Mouse (Mus musculus): ENCODE measurements around the gene Aldh3b1.
A peak's percentile ranks its signal among the peaks of the same experiment; 100 is the strongest.
"Not testable (repeated sequence)": the region's sequence is repeated elsewhere in the genome, so short reads cannot be mapped to it uniquely, and the experiment has no call there.

Aldh3b1 gene

DNA sequence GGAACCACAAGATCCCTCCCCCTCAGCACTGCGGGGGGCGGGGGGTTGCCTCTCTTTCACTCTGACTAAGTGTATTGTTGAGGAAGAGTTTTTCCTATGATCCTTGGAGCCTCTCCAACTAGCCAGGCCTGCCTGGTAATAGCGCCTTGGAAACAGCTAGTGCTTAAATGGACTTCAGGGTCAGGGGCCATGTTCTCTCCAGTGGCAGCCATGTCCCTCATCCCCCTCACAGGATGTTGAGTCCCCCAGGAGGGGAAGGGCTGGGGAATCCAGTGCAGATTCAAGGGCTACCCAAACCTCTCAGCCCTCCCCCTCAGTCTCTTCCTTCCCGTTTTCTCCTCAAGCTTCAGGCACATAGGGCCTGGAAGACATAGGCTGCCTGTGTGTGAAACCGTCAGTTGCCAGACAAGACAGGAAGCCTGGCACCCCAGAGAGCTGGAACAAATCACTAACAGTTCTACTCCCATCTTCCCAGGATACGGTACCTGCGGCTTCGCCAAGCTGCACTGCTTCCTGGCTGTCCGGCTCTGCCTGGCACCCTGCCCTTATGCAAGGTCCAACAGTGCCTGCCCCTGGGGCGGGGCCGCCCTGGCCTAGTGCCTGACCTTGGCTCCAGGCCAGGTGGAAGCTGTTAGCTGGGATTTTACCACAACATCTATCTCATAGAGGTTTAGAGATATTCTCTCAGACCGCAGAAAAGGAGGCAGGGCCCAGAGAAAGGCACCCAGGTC, at the start of gene Aldh3b1:
TSS of gene Aldh3b1 (minus strand) at position 598 of the 731 bp plus-strand sequence.
- DNase-seq (ENCODE audit: low read depth, low spot score): no peak

DNA sequence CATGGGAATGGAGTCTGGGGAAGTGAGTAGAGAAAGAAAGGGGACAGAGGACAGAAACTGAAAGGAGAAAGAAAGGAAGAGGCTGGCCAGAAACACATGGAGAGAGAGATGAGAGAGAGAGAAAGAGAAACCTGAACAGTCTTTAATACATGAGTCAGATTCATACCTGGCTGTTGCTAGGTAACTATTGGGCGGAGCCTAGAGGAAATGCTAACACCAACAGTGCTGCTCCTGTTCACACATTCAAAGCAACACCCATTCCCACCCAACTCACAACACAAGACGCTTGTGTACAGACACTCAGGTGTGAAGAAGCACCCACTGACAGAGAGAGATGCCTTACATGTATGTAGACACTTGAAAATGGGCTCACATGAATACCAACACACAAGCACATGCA, 46.3 kb upstream of the Aldh3b1 start:
- no peak for DNase-seq (ENCODE audit: low read depth, low spot score)

DNA sequence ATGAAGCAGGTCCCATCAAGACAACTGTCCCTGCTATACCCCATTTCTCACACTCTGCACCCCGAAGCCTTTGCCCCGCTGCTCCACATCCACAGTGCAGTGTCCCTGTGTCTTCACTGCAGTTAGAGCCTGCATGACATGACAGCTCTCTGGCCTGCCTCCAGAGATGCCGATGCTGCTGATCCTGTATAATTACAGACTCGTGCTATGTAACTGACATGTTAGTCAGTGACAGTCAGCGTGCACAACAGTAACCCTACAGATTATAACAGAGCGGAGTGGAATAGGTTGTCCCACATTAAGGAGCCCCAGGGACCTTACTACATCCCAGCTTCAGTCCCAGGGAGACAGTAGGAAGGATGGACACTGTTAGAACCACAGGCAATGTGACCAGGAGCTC, 45.0 kb upstream of the Aldh3b1 start:
- not testable (repeated sequence) for DNase-seq (ENCODE audit: low read depth, low spot score)

DNA sequence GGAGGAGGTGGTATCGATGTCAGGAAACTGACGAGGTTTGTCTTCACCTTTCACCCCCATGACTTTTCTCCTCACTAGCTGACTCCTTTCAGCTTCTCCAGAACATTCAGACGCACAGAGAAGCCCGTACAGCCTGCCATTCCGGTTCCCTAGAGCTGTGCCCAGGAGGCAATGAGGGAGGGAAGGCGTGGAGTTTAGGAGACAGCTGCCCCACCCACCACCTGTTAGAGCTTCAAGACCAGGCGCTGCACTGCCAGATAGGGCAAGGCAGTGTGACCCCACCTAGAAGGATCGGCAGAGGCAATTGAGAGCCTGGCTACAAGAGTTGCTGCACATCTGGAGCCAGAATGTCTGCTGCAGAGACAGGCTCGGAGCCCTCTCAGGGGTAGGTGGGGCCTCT, 42.6 kb upstream of the Aldh3b1 start, which contains the start of gene Aldh3b2:
TSS of gene Aldh3b2 (plus strand) at position 100 of the 400 bp plus-strand sequence.
- peak; percentile 40 for DNase-seq (ENCODE audit: low read depth, low spot score)

DNA sequence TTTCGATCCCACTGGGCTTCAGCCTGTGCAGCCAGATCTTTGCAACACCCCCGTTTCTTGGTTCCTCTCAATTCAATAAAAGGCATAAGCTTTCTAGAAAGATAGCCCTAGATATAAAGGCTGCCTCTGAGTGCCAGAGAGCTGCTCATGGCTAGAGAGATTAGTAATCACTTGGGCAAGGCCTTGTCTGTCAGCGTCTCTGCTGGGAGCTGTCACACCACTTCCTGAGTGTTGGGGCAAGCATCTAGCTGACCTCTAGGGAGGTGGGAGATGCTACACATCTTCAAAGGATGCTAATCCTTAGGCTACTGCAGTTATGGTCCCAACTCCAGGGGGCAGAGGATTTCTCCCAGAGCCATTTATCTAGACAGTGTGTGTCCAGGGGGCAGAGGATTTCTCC, 37.6 kb upstream of the Aldh3b1 start:
- DNase-seq (ENCODE audit: low read depth, low spot score): no peak

DNA sequence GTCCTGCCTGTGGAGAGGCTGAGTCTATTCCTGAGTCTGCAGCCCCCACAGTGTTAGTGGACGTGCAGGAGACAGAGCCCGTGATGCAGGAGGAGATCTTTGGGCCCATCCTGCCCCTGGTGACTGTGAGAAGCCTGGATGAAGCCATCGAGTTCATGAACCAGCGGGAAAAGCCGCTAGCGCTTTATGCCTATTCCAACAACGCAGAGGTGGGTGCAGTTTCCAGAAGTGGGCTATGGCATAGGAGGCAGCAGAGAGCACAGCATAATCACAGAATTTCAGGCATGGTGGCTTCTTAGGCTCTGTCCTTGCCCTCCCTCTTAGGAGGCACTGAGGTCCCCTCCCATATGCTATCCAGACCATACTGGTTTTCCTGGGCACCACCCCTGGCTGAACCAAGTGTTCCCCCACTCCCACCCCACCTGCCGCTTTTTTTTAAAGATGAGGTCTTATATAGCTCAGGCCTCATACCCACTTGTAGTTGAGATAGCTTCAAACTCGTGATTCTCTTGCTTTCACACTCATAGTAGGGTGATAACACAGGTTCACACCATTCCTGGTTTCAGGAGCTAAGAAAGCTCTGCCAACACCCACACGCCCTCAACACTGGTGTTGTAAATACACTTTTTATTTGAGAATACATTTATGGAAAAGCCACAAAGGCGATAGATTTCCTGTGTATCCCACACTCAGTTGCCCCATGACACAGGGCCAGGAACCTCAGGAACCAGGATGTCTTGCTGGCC, 36.9 kb upstream of the Aldh3b1 start:
- no peak for DNase-seq (ENCODE audit: low read depth, low spot score)

DNA sequence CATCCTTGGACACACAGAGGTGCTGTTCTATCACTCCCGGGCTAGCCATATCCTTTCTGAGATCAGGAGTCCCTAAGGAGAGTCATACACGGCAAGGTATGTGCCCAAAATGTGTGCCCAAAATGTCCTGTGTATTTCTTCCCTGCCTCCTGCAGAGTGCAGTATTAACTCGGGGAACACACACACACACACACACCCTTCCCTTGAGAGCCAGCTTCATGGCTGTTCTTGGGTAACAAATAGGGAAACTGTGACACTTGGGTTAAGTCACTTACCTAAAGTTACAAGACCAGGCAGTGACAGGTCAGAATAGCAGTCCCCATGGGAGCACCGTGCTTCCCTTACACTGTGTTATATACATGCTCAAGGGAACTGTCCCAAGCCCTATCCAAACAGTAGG, 34.4 kb upstream of the Aldh3b1 start:
- no peak for DNase-seq (ENCODE audit: low read depth, low spot score)

DNA sequence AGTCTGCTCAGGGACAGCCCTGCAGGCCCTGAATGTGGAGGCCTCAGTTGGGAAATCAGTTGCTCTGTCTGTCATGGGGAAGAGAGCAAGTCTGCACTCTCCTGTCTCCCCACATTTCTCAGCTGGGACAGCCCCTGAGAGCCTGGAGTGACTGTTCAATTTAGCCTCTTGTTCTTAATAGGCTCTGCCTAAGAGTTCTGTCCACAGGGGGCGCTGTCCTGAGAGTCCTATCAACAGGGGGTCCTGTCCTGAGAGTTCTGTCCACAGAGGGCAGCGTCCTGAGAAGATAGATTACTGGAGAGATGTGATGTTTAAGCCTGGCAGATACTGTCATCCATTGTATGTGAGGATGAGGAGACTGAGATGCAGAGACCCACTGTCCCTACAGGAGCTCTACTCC, 32.9 kb upstream of the Aldh3b1 start:
- DNase-seq (ENCODE audit: low read depth, low spot score): no peak

DNA sequence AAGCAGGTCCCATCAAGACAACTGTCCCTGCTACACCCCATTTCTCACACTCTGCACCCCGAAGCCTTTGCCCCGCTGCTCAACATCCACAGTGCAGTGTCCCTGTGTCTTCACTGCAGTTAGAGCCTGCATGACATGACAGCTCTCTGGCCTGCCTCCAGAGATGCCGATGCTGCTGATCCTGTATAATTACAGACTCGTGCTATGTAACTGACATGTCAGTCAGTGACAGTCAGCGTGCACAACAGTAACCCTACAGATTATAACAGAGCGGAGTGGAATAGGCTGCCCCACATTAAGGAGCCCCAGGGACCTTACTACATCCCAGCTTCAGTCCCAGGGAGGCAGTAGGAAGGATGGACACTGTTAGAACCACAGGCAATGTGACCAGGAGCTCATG, 32.2 kb upstream of the Aldh3b1 start:
- DNase-seq (ENCODE audit: low read depth, low spot score): not testable (repeated sequence)

DNA sequence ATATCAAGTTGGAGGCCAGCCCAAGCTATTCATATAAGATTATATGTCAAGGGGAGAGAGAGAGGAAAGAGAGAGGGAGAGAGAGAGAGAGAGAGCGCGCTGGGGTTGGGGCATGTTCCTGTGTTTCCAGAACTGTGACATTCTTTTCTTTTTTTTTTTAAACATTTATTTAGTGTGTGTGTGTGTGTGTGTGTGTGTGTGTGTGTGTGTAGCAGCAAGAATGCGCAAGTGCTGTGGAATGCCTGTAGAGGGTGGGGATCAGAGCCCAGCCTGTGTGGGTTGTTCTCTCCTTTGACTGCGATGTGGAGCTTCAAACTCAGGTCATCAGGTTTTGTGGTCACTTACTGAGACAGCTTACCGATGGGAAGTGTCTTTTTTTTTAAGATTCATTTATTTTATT, 30.6 kb upstream of the Aldh3b1 start:
- DNase-seq (ENCODE audit: low read depth, low spot score): no peak

DNA sequence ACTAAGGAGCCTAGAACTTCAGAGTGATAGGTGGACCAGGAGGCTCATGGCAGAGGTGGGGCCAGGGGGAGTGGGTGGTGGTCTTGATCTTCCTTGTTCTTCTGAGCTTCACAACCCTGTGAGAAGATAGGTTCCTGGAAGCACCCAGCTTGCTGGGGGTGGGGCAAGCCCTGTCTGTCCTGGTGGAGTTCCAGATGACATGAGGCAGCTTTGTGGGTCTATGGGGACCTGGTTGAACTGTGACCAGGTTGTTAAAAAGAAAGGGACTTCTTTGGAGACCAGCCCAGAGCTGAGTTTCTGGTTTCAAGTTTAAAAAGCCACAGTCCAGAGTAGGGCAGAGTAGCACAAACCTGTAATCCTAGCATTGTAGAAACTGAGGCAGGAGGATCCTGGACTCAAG, 29.4 kb upstream of the Aldh3b1 start:
- no peak for DNase-seq (ENCODE audit: low read depth, low spot score)

DNA sequence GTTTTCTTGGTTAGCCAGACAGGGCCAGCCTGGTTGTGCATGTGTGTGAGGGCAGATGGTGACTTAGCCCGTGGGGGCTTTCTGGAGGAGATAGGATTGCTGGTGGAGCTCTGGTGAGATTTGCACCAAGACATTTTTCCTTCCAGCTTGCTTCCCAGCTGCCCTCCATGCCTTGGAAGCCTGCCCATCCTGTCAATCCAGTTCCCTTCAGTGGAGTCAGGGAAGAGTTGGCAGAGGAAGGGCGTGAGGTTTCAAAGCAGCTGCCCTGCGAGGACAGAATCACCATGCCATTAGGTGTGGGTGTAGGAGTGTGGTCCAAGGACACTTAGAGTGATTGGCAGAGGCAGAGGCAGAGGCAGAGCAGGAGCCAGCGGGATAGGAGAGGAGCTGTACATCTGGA, 28.9 kb upstream of the Aldh3b1 start, which contains the start of gene Aldh3b3:
TSS of gene Aldh3b3 (plus strand) at position 176 of the 400 bp plus-strand sequence.
- no peak for DNase-seq (ENCODE audit: low read depth, low spot score)

DNA sequence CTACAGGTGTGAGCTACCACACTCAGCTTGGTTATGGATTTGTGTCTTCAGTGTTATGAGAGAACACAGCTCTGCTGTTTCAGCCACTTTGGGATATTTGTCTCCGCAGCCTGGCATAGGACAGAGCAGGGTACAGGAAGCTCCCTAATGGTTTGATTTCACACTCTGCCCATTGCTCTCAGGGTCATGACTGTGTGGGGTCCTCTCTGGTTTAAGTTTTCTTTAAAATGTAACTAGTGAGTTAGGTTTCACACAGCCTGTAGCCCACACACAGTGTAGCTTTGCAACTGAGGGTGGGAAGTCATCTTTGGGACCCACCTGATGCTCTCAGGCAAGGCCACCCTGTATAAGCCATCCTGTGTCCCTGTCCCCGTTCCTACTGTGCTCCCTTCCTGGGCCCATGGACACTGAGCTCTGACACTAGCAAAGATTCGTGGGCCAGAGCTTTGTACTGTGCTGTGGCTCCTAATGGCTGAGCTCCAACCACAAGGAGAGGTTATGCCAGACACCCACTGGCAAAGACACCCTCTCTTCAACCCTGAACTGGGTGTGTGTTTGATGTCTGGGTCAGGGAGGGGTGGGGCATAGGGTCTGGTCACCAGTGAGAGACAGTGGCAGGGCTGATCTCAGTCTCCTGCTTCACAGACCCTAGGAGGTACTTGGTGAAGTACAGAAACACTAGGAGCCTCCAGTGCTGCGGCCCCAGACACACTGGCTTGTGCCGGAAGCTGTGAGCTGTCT, 27.9 kb upstream of the Aldh3b1 start:
- DNase-seq (ENCODE audit: low read depth, low spot score): not testable (repeated sequence)

DNA sequence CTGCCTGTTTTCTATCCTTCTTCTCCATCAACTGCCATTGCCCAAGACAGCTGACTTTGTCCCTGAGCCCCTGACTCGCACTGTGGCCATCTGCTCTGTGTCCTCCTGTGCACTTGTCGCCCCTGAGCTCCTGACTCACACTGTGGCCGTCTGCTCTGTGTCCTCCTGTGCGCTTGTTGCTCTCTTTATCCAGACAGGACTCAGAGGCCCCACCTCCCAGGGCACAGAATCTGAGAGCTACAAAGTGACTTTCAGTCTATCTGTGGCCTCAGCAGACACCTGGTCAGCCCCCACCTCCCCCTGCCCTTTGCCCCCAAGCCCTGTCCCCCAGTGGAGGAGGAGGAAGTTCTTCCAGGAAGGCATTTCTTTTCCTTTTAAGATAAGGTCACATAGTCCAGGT, 26.2 kb upstream of the Aldh3b1 start:
- no peak for DNase-seq (ENCODE audit: low read depth, low spot score)

DNA sequence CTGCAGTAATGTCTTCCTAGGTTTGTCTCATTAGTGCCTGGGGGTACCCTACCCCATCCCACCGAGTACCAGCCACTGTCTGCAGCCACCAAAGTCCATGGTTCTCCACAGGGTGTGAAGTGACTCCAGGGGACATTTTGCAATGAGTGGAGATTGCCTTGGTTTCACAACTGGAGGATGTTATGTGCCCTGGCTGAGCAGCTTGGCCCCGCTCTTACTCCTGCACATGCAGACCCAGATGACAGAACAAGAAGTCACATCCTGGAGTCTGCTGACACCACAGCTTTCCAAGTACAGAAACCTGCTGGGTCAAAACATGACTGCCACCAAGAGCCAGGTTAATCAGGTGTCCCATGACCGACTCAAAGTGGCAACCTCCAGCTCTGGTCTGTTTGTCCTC, 25.4 kb upstream of the Aldh3b1 start:
- DNase-seq (ENCODE audit: low read depth, low spot score): no peak

DNA sequence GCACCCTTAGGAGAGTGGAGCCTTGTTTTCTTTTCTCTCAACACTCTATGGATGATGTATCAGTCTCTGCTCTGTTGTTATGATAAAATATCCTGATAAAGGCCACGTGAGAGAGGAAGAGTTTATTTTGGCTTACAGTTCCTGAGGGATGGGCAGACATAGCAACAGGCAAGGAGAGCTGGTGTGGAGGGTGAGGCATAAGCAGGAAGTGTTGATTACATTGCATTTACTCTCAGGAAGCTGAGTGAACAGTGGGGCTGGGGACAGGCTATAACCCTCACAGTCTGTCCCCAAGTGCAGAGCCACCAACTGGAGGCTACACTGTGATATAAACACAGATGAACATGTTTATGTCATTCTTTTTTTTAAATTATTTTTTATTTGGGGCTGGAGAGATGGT, 22.5 kb upstream of the Aldh3b1 start:
- DNase-seq (ENCODE audit: low read depth, low spot score): no peak

DNA sequence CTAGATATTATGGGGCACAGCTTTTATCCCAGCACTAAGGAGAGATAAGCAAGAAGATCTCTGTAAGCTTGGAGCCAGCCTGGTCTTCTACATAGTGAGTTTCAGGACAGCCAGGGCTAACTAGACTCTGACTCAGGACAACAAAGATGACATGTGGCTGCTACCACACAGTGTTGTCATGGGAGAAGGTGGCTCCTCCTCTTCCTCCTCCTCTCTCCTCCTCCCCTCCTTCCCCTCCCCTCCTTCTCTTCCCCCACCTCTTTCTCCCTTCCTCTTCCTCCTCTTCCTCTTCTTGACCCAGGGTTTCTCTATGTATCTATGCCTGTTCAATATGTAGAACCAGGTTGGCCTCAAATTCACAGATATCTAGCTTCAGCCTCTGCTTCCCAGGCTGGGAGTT, 21.9 kb upstream of the Aldh3b1 start:
- DNase-seq (ENCODE audit: low read depth, low spot score): no peak

DNA sequence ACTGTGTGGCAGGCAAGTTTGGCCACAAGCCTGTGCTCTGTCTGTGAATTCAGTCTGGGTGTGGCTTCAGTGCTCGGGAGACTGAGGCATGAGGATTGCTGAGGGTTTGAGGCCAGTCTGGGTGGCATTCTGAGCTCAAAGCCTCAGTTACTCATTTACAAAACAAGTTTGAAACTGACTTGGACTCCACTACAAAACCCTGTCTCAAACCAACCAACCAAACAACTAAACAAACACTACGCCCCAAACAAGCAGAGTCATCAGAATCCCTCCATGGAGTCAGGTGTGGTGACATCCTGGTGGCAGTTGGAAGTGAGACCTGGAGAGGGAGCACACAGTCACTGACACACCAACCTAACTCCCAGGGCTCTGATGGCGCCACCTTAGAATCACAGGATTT, 20.7 kb upstream of the Aldh3b1 start:
- no peak for DNase-seq (ENCODE audit: low read depth, low spot score)

DNA sequence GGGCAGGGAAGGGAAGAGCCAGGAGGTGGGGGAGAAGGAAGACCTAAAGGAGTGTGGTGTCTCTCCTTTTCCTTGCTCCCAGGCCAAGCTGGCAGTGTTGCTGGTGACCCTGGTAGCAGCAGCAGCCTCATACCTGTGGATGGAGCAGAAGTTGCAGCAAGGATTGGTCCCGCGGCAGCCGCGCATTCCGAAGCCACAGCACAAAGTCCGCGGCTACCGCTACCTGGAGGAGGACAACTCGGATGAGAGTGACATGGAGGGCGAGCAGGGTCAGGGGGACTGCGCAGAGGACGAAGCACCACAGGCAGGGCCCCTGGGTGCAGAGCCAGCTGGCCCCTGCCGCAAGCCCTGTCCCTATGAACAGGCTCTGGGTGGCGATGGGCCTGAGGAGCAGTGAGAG, 18.9 kb upstream of the Aldh3b1 start:
- no peak for DNase-seq (ENCODE audit: low read depth, low spot score)

DNA sequence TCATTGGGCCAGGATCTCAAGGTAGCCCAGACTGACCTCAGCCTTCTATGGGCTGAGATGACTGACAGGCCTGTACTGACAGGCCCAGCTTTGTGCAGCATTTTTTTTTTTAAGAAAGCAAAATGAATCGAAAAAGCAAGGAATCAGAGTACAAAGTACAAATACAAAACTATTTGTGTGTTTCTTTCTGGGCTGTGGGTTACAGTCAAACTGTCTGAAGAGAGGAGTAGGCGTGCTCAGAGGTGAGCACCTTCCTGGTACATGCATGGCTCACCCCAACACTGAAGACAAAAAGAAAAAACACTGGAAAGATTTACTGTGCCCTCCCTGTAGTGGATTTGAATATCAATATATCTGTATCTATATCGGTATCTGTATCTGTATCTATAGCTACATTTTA, 18.2 kb upstream of the Aldh3b1 start:
- DNase-seq (ENCODE audit: low read depth, low spot score): no peak

DNA sequence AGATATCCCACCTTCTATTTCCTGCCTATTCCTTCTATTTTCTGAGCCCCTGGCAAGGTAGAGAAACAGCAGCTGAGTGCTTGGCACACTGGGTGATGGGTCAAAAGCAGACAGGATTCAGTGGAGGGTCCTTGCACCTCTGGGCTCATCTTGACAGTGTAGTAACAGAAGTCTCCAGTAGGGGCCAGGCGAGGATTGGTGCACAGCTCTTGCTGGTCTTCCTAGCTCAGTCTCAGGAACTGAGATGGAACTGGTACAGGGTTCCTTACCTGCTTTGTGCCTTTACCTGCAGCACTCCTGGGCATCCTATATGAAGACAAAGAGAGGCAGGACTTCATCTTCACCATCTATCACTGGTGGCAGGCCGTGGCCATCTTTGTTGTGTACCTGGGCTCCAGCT, 17.1 kb upstream of the Aldh3b1 start:
- peak; percentile 28 for DNase-seq (ENCODE audit: low read depth, low spot score)

DNA sequence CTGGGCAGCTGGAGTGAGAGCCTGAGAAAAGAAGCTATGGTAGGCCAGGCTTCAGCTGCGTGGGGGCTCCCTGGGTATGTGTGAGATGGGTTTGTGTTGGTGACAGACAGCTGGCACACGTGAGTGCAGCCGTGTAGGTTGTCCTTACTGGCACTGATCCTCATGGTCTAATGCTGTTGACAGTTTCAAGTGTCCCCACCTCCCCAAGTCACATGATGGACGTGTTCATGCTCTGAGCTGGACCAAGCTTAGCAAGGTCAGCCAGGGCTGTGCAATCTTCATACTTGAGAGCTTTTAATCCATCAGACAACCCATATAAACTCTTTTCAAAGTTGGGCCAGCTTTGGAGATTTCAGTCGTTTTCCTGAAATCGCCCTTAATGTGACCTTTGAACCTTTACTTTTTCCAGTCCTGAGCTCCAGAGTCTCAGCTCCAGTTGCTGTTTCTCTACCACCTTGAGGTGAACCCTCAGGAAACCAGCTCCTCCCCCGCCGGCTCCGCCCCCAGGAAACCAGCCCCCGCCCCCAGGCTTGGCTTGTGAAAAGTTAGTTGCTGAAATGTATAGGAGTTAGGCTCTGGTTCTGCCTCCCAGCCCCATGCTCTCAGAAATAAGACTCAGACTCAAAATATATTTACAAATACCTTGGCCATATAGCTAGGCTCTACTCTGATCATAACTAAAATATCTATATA, 16.4 kb upstream of the Aldh3b1 start:
- DNase-seq (ENCODE audit: low read depth, low spot score): no peak

Data from c-Kit-negative CD71-positive TER-119-positive erythroid progenitor cells, embryonic 14.5 days (primary cell).